Mouse (Mus musculus): ENCODE results near the gene Crygf. TPM values are rescaled to one million over a fixed set of nuclear protein-coding genes. Genes with fewer than 3 reads are reported as not detected.
"Not testable (repeated sequence)": the region's sequence is repeated elsewhere in the genome, so short reads cannot be mapped to it uniquely, and the experiment has no call there.

Gene Crygf
- not detected for polyA plus RNA-seq (2017; shearing (Covaris generic))

GRCm38 (mm10) chr1:65926294-65926693, at the start of gene Crygf:
Gene Crygf, plus strand, starts transcription at chr1:65926520.
- no peak for ATAC-seq

GRCm38 (mm10) chr1:65925361-65926210, 734 bp upstream of the Crygf start:
- no peak for ATAC-seq

DNA sequence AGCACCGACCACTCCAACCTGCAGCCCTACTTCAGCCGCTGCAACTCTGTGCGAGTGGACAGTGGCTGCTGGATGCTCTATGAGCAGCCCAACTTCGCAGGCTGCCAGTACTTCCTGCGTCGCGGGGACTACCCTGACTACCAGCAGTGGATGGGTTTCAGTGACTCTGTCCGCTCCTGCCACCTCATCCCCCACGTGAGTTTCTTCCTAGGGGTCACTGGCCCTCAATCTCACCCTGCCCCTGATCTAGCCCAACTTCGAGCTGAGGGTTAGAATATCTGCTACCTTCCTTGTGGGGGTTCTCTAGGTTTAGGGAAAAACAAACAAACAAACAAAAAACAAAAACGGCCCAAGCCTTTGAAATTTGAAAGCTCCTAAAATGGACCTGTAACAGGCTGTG, 376 bp downstream of the Crygf start:
- ATAC-seq: not testable (repeated sequence)

GRCm38 (mm10) chr1:65930055-65930454, 3.7 kb downstream of the Crygf start:
- ATAC-seq: no peak

- no peak for ATAC-seq
Measured at GRCm38 (mm10) chr1:65932091-65932812, 5.9 kb downstream of the Crygf start.

Other genes with a start within 250 kb of the Crygf start
- 10 to 100 TPM in 1 of 3 experiments, 1 to 10 TPM in 2; 6.8 to 14.9 (median 7.9) TPM for gene Map2, start 248.8 kb downstream of the Crygf start, polyA plus RNA-seq (2017; shearing (Covaris generic))